In genomic region chr11:102394421-102395124, GRCm38 (mm10) we compare ENCODE assay signal across 9 mouse cellular contexts. TPM values are rescaled to one million over a fixed set of nuclear protein-coding genes. Genes with fewer than 3 reads are reported as not detected.
A peak's percentile ranks its signal among the peaks of the same experiment; 100 is the strongest.
DNase-seq lines count a peak whose midpoint lies in the region; ATAC-seq lines count a peak whose summit lies in the region.
"Had no signal": no experiment of that assay in that cellular context is flagged by ENCODE, and none has a peak within 500 bp of the region (broad histone marks: within the 10 kb centered on the region; RNA-seq: fewer than 3 reads in every experiment).

No protein-coding gene starts in this region.

- H3K4me1 ChIP-seq in heart, embryonic 10.5 days = peaks cover 34% of the 10 kb centered on the region
- peaks cover 63% of the 10 kb centered on the region for H3K4me1 ChIP-seq in forebrain, embryonic 13.5 days
- peaks cover 62% of the 10 kb centered on the region for H3K4me1 ChIP-seq in midbrain, embryonic 12.5 days

- no peak overlapping the region for H3K27ac ChIP-seq in heart, embryonic 10.5 days
- H3K27ac ChIP-seq in forebrain, embryonic 13.5 days = peak overlapping the region; percentile 94
- H3K27ac ChIP-seq in midbrain, embryonic 12.5 days (replicated peaks) = peak overlapping the region; percentile 92

- H3K9me3 ChIP-seq in heart, embryonic 10.5 days = no peaks in the 10 kb centered on the region
- no peaks in the 10 kb centered on the region for H3K9me3 ChIP-seq in forebrain, embryonic 13.5 days (replicated peaks)
- no peaks in the 10 kb centered on the region for H3K9me3 ChIP-seq in midbrain, embryonic 12.5 days

- peak overlapping the region; percentile 84 for H3K9ac ChIP-seq in forebrain, embryonic 13.5 days
- peak overlapping the region; percentile 83 for H3K9ac ChIP-seq in midbrain, embryonic 12.5 days (replicated peaks)

- WGBS in heart, embryonic 10.5 days = 78% methylated on average over 9 of the region's 9 CpGs
- 73% methylated on average over 9 of the region's 9 CpGs for WGBS in forebrain, embryonic 13.5 days
- 73% methylated on average over 9 of the region's 9 CpGs for WGBS in midbrain, embryonic 12.5 days

- H3K27me3 ChIP-seq in heart, embryonic 10.5 days (ENCODE audit: insufficient read depth, poor library complexity, severe bottlenecking) = peaks cover 61% of the 10 kb centered on the region
- H3K27me3 ChIP-seq in forebrain, embryonic 13.5 days = peaks cover 15% of the 10 kb centered on the region
- peaks cover 21% of the 10 kb centered on the region for H3K27me3 ChIP-seq in midbrain, embryonic 12.5 days

- H3K36me3 ChIP-seq in heart, embryonic 10.5 days = no peaks in the 10 kb centered on the region
- peaks cover 15% of the 10 kb centered on the region for H3K36me3 ChIP-seq in forebrain, embryonic 13.5 days (ENCODE audit: poor library complexity, severe bottlenecking)
- H3K36me3 ChIP-seq in midbrain, embryonic 12.5 days = peaks cover 12% of the 10 kb centered on the region; the same call in 1 of the 2 replicates

- ATAC-seq in forebrain, embryonic 13.5 days = no peak
- ATAC-seq in midbrain, embryonic 12.5 days (ENCODE audit: low FRiP score, low read depth) = no peak

- 0 out of 2 replicates have a peak overlapping the region, but pooled peaks have one; percentile 58 for H3K4me3 ChIP-seq in heart, embryonic 10.5 days
- peak overlapping the region; percentile 72 for H3K4me3 ChIP-seq in forebrain, embryonic 13.5 days
- H3K4me3 ChIP-seq in midbrain, embryonic 12.5 days = peak overlapping the region; percentile 67

- peak; percentile 69 for DNase-seq in heart, embryonic 10.5 days (ENCODE audit: low spot score)
- DNase-seq in heart, adult 8-10 months (ENCODE audit: low spot score) = no peak
- peak; percentile 72 for DNase-seq in brain, adult 2 months (ENCODE audit: low read depth, low spot score)
- DNase-seq in lung, postnatal 4 days = no peak
- DNase-seq in adipocyte (ENCODE audit: low spot score) = no peak
- no peak for DNase-seq in T-cell, adult 2 months (ENCODE audit: low spot score)

- peak overlapping the region; percentile 85 for H3K4me2 ChIP-seq in forebrain, embryonic 13.5 days
- H3K4me2 ChIP-seq in midbrain, embryonic 12.5 days (replicated peaks) = peak overlapping the region; percentile 63

RNA-seq across cellular contexts. Expression of gene Rundc3a, which starts 1.4 kb away (rescaled TPM):
- polyA plus RNA-seq in heart, embryonic 10.5 days (2016; fragmentation: Nextera tagmentation; extraction: Ambion mirVana) = 0.74 and 1.8 TPM in 2 replicates
- under 1 TPM in 1 of 4 experiments, not detected in 3; 0.16 TPM for total RNA-seq in heart, adult 8-10 months (2022)
- 93.9 and 94.8 TPM in 2 replicates for polyA plus RNA-seq in forebrain, embryonic 13.5 days (2015; fragmentation: Nextera tagmentation; extraction: Ambion mirVana)
- 117 and 133 TPM in 2 replicates for polyA plus RNA-seq in midbrain, embryonic 12.5 days (2016; fragmentation: Nextera tagmentation; extraction: Ambion mirVana)

RNA-seq across cellular contexts. Expression of gene Slc25a39, which starts 13.2 kb away (rescaled TPM):
- polyA plus RNA-seq in heart, embryonic 10.5 days (2016; fragmentation: Nextera tagmentation; extraction: Ambion mirVana) = 313 and 314 TPM in 2 replicates
- 100 to 1,000 TPM; 174 to 204 (median 197) TPM for total RNA-seq in heart, adult 8-10 months (2022)
- 157 and 159 TPM in 2 replicates for polyA plus RNA-seq in forebrain, embryonic 13.5 days (2015; fragmentation: Nextera tagmentation; extraction: Ambion mirVana)
- 163 and 173 TPM in 2 replicates for polyA plus RNA-seq in midbrain, embryonic 12.5 days (2016; fragmentation: Nextera tagmentation; extraction: Ambion mirVana)

RNA-seq across cellular contexts. Expression of gene Slc4a1, which starts 28.6 kb away (rescaled TPM):
- polyA plus RNA-seq in heart, embryonic 10.5 days (2016; fragmentation: Nextera tagmentation; extraction: Ambion mirVana) = 88.9 and 128 TPM in 2 replicates
- 1 to 10 TPM in 2 of 4 experiments, under 1 TPM in 2; 0.19 to 4.5 (median 1.5) TPM for total RNA-seq in heart, adult 8-10 months (2022)
- 2.6 and 6.5 TPM in 2 replicates for polyA plus RNA-seq in forebrain, embryonic 13.5 days (2015; fragmentation: Nextera tagmentation; extraction: Ambion mirVana)
- 26.7 and 30.4 TPM in 2 replicates for polyA plus RNA-seq in midbrain, embryonic 12.5 days (2016; fragmentation: Nextera tagmentation; extraction: Ambion mirVana)

RNA-seq across cellular contexts. Expression of gene Grn, which starts 35.5 kb away (rescaled TPM):
- polyA plus RNA-seq in heart, embryonic 10.5 days (2016; fragmentation: Nextera tagmentation; extraction: Ambion mirVana) = 109 and 151 TPM in 2 replicates
- 10 to 100 TPM; 76.5 to 84.8 (median 79.6) TPM for total RNA-seq in heart, adult 8-10 months (2022)
- 49.5 and 53.9 TPM in 2 replicates for polyA plus RNA-seq in forebrain, embryonic 13.5 days (2015; fragmentation: Nextera tagmentation; extraction: Ambion mirVana)
- polyA plus RNA-seq in midbrain, embryonic 12.5 days (2016; fragmentation: Nextera tagmentation; extraction: Ambion mirVana) = 67.0 and 82.7 TPM in 2 replicates

RNA-seq across cellular contexts. Expression of gene Fam171a2, which starts 52.9 kb away (rescaled TPM):
- 1.7 and 3.6 TPM in 2 replicates for polyA plus RNA-seq in heart, embryonic 10.5 days (2016; fragmentation: Nextera tagmentation; extraction: Ambion mirVana)
- total RNA-seq in heart, adult 8-10 months (2022) = 1 to 10 TPM; 2.5 to 5.4 (median 3.6) TPM
- 8.5 and 9.3 TPM in 2 replicates for polyA plus RNA-seq in forebrain, embryonic 13.5 days (2015; fragmentation: Nextera tagmentation; extraction: Ambion mirVana)
- polyA plus RNA-seq in midbrain, embryonic 12.5 days (2016; fragmentation: Nextera tagmentation; extraction: Ambion mirVana) = 17.6 and 18.0 TPM in 2 replicates
- total RNA-seq: neutrophil, adult 5-6 weeks had no signal

Comparison
In these comparisons a context has a peak if more than half of its experiments do, and no peak if none do; other contexts are left out.
1. DNase-seq: peak in heart, embryonic 10.5 days (single experiment) and brain, adult 2 months (single experiment); none in heart, adult 8-10 months (single experiment), lung, postnatal 4 days (0 of 2), adipocyte (single experiment) and T-cell, adult 2 months (single experiment).
2. RNA of gene Rundc3a, which starts 1.4 kb away (polyA plus RNA-seq): 117 to 133 TPM in midbrain, embryonic 12.5 days and 93.9 to 94.8 TPM in forebrain, embryonic 13.5 days; 0.74 to 1.8 TPM in heart, embryonic 10.5 days; every median in the first group is over 10 times any median in the second.
3. Peak in every context shown above with its lines, with median percentiles within 50 percentile points of each other: H3K4me3 ChIP-seq.